Mouse (Mus musculus) urinary bladder, postnatal 10 days (tissue): ENCODE measurements around the gene Gpr139.

Experiments used
- DNase-seq: peaks from one replicate; pipeline ENCODE4 v3.0.0; 2022; ENCODE audit warnings: low spot score

Gene Gpr139

DNA sequence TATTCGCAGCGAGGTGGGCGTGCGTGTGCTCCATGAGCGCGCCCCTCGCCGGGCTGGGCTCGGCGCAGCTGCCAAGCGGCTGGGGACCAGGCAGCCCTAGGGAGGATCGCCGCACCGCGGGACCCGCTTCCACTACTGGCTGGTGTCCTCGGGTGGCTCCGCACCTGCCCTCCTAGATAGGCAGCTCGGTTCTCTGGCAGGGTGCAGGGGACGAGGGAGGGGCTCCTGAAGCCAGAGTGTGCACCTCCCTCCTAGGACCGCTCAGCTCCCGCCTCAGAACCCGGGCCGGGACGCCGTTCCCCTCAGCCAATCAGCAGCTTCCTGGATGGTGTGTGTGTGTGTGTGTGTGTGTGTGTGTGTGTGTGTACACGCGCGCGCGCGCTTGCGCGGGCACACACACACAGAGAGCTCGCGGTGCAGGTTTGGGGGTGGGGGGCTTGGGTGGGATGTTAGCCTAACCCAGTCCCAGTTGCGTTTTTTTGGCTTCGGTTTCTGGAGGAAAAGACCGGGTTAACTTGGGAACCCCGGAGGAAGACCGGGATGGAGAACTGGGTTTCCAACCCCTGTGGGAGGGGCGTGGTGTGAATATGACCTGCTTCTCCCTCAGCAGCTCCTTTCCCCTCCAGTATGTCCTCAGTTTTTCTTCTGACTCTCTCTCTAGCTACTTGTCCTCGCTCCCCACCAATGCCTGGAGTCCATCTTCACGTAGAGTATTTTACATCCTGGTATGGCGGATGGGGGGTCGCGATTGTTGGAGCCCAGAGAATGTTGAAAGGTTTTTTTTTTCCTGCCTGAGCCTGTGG, at the start of gene Gpr139:
TSS of gene Gpr139 (minus strand) at position 263 of the 803 bp plus-strand sequence.
- no peak for DNase-seq

DNA sequence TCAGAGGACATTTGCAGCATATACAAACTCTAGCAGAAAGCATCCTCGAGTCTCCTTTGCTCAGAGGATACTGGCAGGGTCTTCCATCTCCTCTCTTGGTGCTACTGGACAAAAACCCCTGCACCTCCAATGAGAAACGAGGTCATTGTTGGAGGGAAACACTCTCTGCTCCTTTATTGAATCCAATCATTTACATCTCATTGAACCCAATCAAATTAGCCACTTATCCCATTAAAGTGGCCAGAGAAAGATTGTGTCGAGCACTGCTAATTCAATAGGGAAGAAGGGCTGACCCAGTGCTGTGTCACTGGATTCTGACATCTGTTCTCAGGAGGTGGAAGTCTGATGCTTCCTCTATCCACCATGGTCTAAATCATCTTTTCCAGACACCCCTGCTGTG, 46.6 kb upstream of the Gpr139 start:
- DNase-seq, result no peak

DNA sequence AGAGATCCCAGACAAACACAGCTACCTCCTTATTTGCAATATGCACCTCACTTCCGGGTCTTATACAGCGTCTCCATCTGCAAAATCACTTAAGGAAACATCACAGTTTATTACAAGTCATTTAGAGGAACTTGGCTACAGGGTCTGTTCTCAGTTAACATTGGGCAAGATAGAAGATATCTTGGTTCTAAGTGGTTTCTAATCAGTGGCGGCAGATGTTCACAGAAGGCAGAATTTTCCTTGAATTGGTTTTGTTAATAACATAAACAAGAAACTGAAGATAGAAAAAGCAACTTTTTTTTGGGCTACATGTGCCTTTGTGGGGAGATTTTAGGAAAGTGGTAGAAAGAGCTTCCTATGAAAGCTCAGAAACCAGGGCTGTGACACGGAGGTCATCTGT, 38.3 kb upstream of the Gpr139 start:
- DNase-seq, result no peak

DNA sequence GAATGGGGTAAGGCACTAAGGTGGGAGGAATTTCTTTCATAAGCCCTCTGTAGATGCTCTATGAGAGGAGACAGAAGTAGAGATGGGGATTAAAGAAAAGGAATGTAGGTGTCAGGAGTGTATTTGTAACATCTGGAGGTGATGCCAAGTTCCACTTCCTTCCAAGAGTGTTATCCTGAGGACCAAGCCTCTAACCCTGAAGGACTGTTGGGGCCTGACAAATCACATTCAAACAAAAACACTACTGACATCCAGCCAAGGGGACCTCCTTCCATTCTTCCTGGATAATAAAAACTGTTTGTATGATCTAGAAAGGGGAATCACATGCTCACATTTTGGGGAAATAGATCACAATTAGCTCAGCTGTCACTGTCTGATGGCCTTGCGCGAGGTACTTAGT, 34.7 kb upstream of the Gpr139 start:
- DNase-seq, result no peak

DNA sequence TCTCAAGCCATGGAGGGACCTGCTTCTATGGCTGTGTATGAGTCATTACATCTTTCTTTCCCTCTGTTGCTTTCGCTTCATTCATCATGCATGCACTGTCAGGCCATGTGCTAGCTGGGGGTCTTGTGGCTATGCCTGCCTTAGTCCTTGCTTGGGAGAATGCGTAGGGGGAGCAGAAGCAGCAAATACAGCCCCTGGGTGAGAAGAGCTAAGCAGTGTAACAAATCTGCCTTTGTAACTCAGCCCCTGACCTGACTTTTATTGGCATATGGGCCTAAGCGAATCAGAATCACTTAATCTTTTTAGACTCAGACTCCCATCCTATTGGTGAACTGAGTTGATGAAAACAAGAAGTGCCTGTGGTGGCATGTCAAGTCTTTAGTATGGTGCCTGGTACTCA, 22.8 kb upstream of the Gpr139 start:
- no peak for DNase-seq

DNA sequence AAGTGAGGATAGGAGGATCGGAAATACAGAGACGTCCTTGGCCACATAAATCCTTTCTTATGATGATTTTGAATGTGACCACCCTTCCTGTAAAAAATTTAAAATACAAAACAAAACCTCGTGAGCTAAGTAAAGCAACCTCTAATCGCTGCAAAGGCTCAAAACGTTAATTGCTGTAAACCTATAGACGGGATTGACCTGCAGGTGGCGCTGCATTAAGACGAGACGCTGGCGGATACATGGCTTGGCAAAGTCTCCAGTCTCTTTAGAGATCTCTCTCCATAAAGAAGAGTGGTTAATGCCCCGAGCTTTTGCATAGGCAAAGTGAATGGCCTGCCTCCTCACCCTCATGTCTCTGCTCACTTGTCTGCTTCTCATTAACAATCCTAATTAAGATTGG, 2.0 kb upstream of the Gpr139 start:
- no peak for DNase-seq

DNA sequence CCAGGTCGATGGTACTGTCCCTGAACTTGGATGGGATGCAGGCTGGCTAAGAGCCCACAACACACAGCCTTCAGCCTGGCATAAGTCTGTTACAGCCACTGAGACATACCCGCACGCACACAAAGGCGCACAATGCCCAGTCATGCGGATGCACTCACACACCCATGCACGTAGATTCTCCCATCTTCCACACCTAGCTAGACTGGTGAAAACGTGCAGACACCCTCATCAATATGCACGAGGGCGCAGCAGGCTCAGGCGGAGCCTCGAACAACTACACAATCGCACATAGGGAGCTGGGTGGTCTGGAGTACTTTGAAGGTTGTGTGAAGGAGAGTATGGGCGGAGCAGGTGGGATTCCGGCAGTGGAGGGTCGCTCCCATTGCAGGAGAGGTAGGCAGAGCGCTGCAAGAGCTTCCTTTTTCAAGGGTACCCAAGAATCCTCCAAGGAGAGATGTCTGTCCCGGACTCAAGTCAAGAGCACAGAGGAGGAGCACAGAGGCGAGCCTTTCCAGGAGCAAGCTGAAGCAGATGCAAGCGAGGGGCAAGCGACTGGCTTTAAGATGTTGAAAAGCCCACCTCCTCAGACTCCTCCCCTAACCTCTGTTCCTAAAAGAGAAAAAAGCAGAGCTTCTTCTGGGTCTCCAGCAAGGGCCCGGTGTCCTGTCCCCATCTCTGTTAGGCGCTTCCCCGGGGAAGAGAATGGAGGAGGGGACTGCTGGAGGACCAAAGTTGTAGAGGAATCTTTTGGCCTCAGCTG, 958 bp upstream of the Gpr139 start:
- no peak for DNase-seq

DNA sequence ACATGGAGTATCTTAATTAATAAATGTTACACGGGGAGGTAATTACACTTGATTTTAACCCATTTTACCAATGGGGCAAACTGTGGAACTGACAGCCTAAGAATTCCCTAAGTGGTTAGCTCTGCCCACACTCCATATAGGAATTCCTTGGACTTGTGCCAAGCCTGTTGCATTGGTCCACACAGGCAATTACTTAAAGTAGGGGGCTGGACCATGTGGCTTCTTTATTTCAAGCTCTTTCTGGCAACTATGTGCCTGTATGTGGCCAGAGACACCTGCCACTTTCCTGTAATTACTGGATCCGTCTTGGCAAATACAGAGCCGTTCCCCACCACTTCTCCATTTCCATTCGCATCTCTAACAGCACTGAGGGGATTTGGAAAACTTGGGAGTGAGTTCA, 3.4 kb downstream of the Gpr139 start:
- DNase-seq, result no peak

DNA sequence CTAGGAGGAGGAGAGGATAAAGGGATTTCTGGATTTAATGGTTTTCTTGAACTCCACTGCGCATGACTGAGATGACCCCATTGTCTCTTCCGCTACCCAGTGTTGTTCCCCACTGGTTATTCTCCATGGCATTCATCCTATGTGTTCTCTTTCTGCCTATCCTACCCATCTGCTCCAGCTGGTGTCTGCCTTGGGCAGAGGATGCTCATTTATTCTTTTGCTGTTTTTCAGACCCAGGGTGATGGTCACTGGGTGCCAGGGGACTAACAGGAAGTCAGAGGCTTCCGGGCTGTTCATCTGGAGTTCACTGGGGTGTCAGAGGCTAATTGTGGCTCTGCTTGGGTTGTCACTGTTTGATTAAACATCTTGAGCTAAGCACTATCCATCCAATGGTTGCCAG, 24.4 kb downstream of the Gpr139 start:
- no peak for DNase-seq

DNA sequence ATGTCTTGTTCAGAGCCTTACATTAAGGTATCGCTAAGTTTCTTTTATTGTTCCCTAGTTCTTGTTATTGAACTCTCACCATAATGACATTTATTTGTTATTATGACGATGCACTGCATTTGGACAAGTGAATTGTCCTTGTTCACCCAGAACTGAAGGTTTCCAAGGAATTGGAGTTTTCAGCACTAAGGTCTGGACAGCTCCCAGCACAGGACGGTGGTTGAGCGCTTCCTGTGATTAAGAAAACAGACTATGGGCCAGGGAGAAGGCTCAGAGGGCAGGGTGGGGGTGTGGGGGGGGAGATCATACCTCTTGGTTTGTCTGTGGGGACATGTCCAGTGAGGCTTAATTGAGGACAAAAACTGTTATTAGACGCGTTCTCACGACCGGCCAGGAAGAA, 72.6 kb downstream of the Gpr139 start:
- DNase-seq, result no peak

DNA sequence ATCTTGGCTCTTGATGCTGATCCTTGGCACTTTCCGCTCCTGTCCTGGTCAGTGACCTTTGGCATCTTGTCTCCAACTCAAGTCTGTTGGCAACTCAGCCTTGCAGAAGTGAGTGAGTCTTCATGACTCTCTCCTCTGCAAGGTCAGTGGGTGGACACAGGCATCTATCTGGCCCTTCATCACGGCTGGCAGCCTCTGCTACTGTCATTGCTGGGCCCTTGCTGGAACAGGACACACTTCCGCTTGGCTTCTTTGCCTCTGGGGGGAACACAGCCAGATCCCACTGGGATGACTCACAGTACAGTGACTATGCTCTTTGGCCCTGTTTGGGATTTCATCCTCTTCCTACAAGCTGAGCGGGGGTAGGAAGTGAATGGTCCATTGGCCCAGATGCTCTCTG, 78.5 kb downstream of the Gpr139 start:
- no peak for DNase-seq

DNA sequence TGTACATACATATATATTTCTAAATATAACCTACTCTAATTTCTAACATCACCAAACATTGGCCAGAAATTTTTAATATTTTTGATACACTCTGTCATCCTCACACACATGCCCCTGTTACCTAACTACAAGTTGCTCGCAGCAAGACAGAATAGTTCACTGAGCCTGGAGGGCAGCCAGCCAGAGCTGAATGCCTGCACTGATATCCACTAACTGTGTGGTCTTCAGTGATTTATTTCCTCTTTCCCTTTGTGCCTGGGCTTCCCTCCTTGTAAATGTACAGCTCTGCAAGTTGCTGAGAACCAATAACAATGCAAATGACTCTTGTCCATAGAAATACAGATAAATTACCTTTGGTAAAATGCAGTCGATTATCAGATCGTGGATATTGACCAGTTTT, 87.8 kb downstream of the Gpr139 start:
- DNase-seq, result no peak
